Mouse (Mus musculus) hindbrain, embryonic 11.5 days (tissue): ENCODE data around the gene Kazn. TPM values are rescaled to one million over a fixed set of nuclear protein-coding genes. Genes with fewer than 3 reads are reported as not detected.

Experiments used
- ATAC-seq: fragments of 200-750 bp; cut with Nextera tagmentation; 2 replicates; pipeline ENCODE4 v1.8.0; 2017; ENCODE audit warnings: mild to moderate bottlenecking, moderate TSS enrichment, moderate library complexity; ENCODE audit not compliant: low FRiP score
- DNase-seq: peaks from one replicate; pipeline ENCODE4 v3.0.0-alpha.2; 2015; ENCODE audit warnings: low spot score
- H3K27ac ChIP-seq: fragments of 300-500 bp; sonication (generic); 2 replicates; pipeline ENCODE4 v1.5.1; 2014; ENCODE audit warnings: mild to moderate bottlenecking, low read depth, low read length
- H3K27me3 ChIP-seq: fragments of 300-500 bp; sonication (generic); 2 replicates; pipeline ENCODE4 v1.6.1; 2014; ENCODE audit warnings: mild to moderate bottlenecking, low read length, moderate library complexity, mixed read lengths; ENCODE audit not compliant: control insufficient read depth, insufficient read depth
- H3K36me3 ChIP-seq: fragments of 300-500 bp; sonication (generic); 2 replicates; pipeline ENCODE4 v1.6.1; 2014; ENCODE audit warnings: mild to moderate bottlenecking, low read length, moderate library complexity, mixed read lengths; ENCODE audit not compliant: control insufficient read depth, insufficient read depth
- H3K4me1 ChIP-seq: fragments of 300-500 bp; sonication (generic); replicated peaks from 2 replicates; pipeline ENCODE4 v1.6.1; 2014; ENCODE audit warnings: low read length, mixed read lengths; ENCODE audit not compliant: control insufficient read depth, insufficient read depth
- H3K4me2 ChIP-seq: fragments of 300-500 bp; sonication (generic); replicated peaks from 2 replicates; pipeline ENCODE4 v1.6.1; 2014; ENCODE audit warnings: mild to moderate bottlenecking, low read depth, low read length
- H3K4me3 ChIP-seq: fragments of 300-500 bp; sonication (generic); 2 replicates; pipeline ENCODE4 v1.5.1; 2014; ENCODE audit warnings: low read depth, low read length
- H3K9ac ChIP-seq: fragments of 300-500 bp; sonication (generic); 2 replicates; pipeline ENCODE4 v1.6.1; 2014; ENCODE audit warnings: low read depth, low read length
- H3K9me3 ChIP-seq: fragments of 300-500 bp; sonication (generic); 2 replicates; pipeline ENCODE4 v1.6.1; 2016; ENCODE audit warnings: low read length; ENCODE audit not compliant: control insufficient read depth
- WGBS: fragments of 180-500 bp; shearing (Covaris S2); extraction: QIAGEN DNeasy Blood & Tissue Kit; methylation state at CpG from one replicate; pipeline ENCODE4 v1.1.7; 2014; 5-methylcytosine and 5-hydroxymethylcytosine counted together
- polyA plus RNA-seq: library from polyadenylated mRNA; unstranded; fragments of >200 nt; fragmentation: Nextera tagmentation; extraction: Ambion mirVana; gene quantifications from 2 replicates; pipeline ENCODE4 v1.2.1, GENCODE M21; 2014

Kazn gene
- polyA plus RNA-seq, 1 experiment from 2014 or later: 11.8 TPM

DNA sequence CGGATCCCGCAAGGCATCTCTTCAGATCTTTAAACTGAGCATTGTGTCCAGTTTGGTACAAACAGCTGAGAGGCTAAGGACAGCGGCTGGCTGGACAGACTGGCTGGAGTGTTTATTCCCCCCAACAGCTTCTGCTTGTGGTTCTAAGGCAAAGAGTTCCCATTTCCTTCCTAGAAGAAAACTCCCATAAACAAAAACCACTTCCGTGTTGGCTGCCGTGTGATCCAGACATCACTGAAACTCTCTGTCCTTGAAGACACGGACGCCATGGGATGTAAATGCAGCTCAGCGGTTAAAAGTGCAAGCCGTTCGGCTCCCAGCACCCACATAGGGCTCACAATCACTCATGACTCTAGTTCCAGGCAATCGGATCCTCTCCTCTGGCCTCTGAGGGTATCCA is 3.8 kb downstream of the Kazn start:
- H3K9me3 ChIP-seq: no peaks in the 10 kb centered on the region
- no peak overlapping the region for H3K4me3 ChIP-seq
- ATAC-seq (no peak), DNase-seq (no peak)
- peaks cover 5% of the 10 kb centered on the region for H3K4me1 ChIP-seq
- WGBS: 86% methylated on average over 11 of the region's 11 CpGs
- no peaks in the 10 kb centered on the region for H3K27me3 ChIP-seq
- no peak overlapping the region for H3K27ac ChIP-seq
- H3K9ac ChIP-seq: no peak overlapping the region
- H3K4me2 ChIP-seq: no peak overlapping the region
- H3K36me3 ChIP-seq: no peaks in the 10 kb centered on the region

DNA sequence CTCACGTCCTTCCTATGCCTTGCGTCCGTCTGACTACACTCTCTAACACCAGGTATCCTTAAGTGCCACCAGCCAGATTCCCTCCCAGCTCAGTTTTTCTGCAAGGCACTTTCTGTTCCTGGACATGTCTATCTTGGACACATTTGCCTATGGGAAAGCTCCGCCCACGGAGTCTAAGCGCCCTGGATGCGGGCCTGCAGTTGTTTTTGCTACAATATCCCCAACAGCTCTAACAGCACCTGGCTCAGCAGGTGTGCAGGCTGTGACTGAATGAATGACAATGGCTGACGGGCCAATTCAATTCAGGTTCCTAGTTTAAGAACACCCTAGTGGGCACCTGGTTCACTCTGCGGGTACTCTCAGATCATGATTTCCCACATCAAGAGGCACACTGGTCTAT is 4.4 kb downstream of the Kazn start:
- Histone ChIP-seq H3K4me2 (no peak overlapping the region), H3K27me3 (no peaks in the 10 kb centered on the region), H3K4me3 (no peak overlapping the region), H3K36me3 (no peaks in the 10 kb centered on the region), H3K27ac (no peak overlapping the region), H3K9ac (no peak overlapping the region), H3K9me3 (no peaks in the 10 kb centered on the region), H3K4me1 (peaks cover 4% of the 10 kb centered on the region)
- DNase-seq (no peak), ATAC-seq (no peak)
- 61% methylated on average over 9 of the region's 9 CpGs for WGBS

DNA sequence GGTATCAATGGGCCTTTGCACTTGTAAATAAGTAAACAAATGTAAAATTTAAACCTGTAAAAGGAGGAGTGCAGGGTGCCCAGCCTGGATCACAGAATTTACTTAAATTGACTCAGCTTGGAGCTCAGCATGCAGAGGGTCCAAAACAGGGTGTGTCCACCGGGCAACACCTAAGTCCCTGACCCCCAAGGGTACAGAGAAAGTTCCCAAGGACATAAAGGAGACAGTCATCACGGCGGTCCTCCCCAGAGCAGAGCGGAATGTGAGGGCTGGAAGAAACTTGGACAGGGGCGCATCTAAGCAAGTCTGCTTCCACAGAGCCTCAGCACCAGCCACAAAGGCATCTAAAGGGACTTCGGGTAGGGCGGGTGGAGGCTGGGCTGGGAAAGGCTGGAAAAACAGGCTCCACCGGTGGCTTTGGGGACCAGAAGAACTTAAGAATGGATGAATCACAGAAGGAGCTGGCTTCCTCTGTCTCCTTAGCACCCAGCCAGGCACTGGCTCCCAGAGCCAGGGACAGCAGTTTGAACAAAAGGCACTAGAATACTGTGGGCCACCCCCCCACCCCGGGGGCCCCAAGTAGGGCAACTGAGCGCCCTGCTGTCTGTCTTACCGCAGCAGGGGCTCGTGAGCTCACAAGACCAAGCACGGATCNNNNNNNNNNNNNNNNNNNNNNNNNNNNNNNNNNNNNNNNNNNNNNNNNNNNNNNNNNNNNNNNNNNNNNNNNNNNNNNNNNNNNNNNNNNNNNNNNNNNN is 10.2 kb downstream of the Kazn start:
- H3K36me3 ChIP-seq: no peaks in the 10 kb centered on the region
- no peaks in the 10 kb centered on the region for H3K9me3 ChIP-seq
- no peak overlapping the region for H3K27ac ChIP-seq
- H3K4me2 ChIP-seq: no peak overlapping the region
- no peak overlapping the region for H3K4me3 ChIP-seq
- WGBS: 34% methylated on average over 13 of the region's 13 CpGs
- DNase-seq (no peak), ATAC-seq (no peak)
- no peak overlapping the region for H3K9ac ChIP-seq
- H3K27me3 ChIP-seq: no peaks in the 10 kb centered on the region
- 0 out of 2 replicates have a peak, but pooled peaks cover 4% of the 10 kb centered on the region for H3K4me1 ChIP-seq

DNA sequence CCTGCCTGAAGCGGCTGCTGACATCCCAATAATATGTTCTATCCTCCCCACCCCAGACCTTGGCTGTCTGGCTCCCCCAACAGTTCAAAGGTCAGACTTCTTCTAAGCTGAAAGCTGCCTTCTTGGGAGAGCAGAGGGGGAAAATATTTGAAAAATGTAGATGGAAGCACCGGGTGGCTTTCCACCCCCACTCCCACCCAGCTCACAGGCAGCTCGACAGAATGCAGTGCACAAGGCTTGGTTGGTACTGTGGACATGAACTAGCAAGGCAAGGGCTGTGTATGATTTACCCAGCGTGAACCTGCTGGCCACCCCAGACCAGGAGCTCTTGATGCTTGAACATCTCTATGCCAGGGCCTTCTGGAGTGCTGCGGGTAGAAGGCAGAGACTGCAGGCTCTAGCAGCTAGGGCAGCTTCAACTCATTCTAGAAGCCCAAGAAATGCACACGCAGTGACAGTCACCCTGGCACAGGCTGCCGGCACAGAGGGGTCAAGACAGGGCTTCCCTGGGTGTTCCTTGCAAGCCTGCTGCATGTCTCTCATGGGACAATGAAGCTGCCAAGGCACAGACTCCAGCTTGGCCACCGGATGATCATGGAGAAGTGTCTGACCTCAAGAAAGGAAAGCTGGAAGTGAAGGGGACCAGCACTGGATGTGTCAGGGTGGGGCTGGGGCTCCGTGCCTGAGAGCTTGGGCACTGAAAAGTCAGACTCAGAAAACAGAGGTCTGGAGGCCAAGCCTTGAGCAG is 15.1 kb downstream of the Kazn start:
- DNase-seq (no peak), ATAC-seq (no peak)
- Histone ChIP-seq H3K27me3 (no peaks in the 10 kb centered on the region), H3K4me2 (no peak overlapping the region), H3K9ac (no peak overlapping the region), H3K36me3 (no peaks in the 10 kb centered on the region), H3K9me3 (no peaks in the 10 kb centered on the region), H3K4me1 (0 out of 2 replicates have a peak, but pooled peaks cover 2% of the 10 kb centered on the region), H3K4me3 (no peak overlapping the region), H3K27ac (no peak overlapping the region)
- 65% methylated on average over 9 of the region's 9 CpGs for WGBS

DNA sequence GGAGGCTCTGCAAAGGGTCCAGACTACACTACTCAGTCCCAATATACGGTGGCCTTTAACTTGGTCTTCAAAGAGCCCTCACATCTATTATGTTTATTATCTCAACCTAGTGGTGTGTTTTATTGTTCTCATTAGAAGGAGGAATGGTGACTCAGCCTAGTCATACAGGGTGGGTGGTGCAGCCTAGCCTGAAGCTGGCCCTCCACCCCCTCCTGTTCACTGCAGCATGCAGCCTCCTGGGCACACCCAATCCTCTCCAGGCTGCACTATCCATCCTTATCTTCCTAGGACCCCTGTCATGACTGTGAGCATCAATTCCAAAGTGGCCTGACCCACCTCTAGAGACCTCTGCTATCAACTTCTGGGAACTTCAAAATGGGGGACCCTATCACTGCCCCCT is 16.8 kb downstream of the Kazn start:
- DNase-seq (no peak), ATAC-seq (no peak)
- H3K4me1 ChIP-seq: no peaks in the 10 kb centered on the region
- H3K27ac ChIP-seq: no peak overlapping the region
- no peak overlapping the region for H3K4me3 ChIP-seq
- WGBS: 76% methylated on average over 1 of the region's 1 CpGs
- no peak overlapping the region for H3K4me2 ChIP-seq
- no peaks in the 10 kb centered on the region for H3K27me3 ChIP-seq
- no peaks in the 10 kb centered on the region for H3K9me3 ChIP-seq
- no peaks in the 10 kb centered on the region for H3K36me3 ChIP-seq
- H3K9ac ChIP-seq: no peak overlapping the region

DNA sequence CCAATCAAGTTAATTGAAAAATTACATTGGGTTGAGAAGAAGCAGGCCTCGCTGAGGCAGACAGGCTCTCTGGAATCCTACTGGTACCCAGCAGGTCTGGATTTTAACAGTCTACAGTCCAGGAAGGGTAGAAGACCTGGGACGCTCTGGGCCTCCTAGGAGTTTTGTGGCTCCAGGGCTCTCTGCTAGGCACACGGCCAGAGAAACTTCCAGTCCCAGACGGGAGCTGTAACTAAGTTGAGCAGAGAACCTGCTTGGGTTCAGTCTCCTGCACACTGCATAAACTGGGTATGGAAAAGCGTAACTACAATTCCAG is 17.5 kb downstream of the Kazn start:
- ATAC-seq: no peak
- no peaks in the 10 kb centered on the region for H3K36me3 ChIP-seq
- H3K27ac ChIP-seq: no peak overlapping the region
- H3K27me3 ChIP-seq: no peaks in the 10 kb centered on the region
- 0 out of 2 replicates have a peak overlapping the region, but pooled peaks have one; percentile 7 for H3K9ac ChIP-seq
- no peak overlapping the region for H3K4me3 ChIP-seq
- H3K4me1 ChIP-seq: no peaks in the 10 kb centered on the region
- no peak for DNase-seq
- 54% methylated on average over 5 of the region's 5 CpGs for WGBS
- H3K4me2 ChIP-seq: no peak overlapping the region
- H3K9me3 ChIP-seq: no peaks in the 10 kb centered on the region

DNA sequence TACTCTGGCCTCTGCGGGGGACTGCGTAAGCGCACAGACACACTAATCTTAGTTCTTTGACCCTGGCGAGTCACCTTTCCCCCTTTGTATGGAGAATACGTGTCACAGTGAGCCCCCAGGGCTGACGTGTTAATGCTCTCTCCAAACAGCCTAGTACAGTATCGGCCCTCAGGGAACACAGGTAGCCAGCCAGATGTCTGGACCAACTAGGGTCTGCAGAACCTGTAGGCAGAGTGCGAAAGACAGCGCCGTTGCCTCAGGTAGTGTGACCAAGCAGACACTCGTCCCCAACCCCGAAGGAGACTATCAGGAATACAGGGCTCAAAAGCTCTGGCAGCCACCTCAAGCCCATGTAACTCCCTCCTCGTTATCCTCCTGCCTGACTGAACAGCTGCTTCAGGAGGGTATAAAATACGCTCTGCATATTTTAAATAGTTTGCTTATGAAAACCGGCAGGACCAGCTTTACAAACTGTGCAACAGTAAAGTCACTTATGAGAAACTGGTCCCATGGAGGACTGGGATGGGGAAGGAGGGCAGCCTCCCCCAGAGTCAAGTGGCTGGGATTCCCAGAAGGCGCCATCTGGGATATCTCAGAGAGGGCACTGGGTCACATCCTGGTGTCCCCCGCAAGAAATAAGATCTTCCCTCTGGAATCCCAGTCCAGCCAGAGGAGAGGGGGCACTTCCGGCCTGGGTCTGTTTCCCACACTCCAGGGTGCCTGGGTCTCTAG is 18.0 kb downstream of the Kazn start:
- peak; percentile 45 for DNase-seq

DNA sequence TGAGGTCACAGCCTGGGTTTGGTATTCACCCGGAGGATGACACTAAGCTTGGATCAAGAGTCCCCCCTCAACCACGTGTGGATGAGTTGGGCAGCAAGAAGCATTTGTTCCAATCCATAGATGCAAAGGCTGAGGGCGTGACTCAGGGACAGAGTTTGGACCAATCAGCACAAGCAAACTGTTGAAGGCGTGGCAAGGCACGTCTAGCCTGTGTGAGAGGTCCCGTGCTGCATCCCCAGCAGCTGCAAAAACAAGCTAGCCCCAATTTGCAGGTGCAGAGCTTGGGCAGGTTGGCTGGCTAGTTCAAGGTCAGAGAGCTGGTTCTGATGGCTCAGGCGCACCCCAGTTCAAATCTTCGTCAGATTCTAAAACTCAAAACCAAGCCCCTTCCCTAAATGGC is 20.2 kb downstream of the Kazn start:
- WGBS: 65% methylated on average over 8 of the region's 8 CpGs
- Histone ChIP-seq H3K27me3 (no peaks in the 10 kb centered on the region), H3K4me3 (no peak overlapping the region), H3K27ac (no peak overlapping the region), H3K9me3 (no peaks in the 10 kb centered on the region), H3K4me2 (no peak overlapping the region), H3K4me1 (peaks cover 3% of the 10 kb centered on the region; the same call in 1 of the 2 replicates), H3K36me3 (no peaks in the 10 kb centered on the region), H3K9ac (no peak overlapping the region)
- ATAC-seq (no peak), DNase-seq (no peak)

More for the DNA sequence above, 18.0 kb downstream of the Kazn start:
- Histone ChIP-seq H3K27me3 (no peaks in the 10 kb centered on the region), H3K4me3 (no peak overlapping the region), H3K4me2 (no peak overlapping the region), H3K9ac (no peak overlapping the region), H3K27ac (no peak overlapping the region), H3K36me3 (no peaks in the 10 kb centered on the region), H3K9me3 (no peaks in the 10 kb centered on the region), H3K4me1 (no peaks in the 10 kb centered on the region)
- no peak for ATAC-seq
- 60% methylated on average over 18 of the region's 18 CpGs for WGBS
